Mouse (Mus musculus) brain, embryonic 14.5 days (tissue): ENCODE measurements at regions not wholly inside any gene's neighbourhood (a gene's known extent, or its start where the extent isn't known, plus 50 kb on each side); places are given as distances from the start of the nearest gene placed in this dataset.

ENCODE experiments used
- DNase-seq: peaks from one replicate; pipeline ENCODE4 v3.0.0-alpha.2; 2011; ENCODE audit warnings: low read depth
- CTCF ChIP-seq: fragments of 200-500 bp; IDR thresholded peaks from 2 replicates; pipeline ENCODE4 v1.5.1; 2012; ENCODE audit warnings: inconsistent platforms, mild to moderate bottlenecking, moderate library complexity, borderline replicate concordance; ENCODE audit not compliant: insufficient read depth, insufficient read length; ENCODE audit errors: extremely low read depth
- POLR2A ChIP-seq: fragments of 200-500 bp; IDR thresholded peaks from 2 replicates; pipeline ENCODE4 v1.6.1; 2012; ENCODE audit warnings: mild to moderate bottlenecking, inconsistent platforms, borderline replicate concordance; ENCODE audit not compliant: poor library complexity, insufficient read depth, insufficient read length, severe bottlenecking; ENCODE audit errors: extremely low read depth

DNA sequence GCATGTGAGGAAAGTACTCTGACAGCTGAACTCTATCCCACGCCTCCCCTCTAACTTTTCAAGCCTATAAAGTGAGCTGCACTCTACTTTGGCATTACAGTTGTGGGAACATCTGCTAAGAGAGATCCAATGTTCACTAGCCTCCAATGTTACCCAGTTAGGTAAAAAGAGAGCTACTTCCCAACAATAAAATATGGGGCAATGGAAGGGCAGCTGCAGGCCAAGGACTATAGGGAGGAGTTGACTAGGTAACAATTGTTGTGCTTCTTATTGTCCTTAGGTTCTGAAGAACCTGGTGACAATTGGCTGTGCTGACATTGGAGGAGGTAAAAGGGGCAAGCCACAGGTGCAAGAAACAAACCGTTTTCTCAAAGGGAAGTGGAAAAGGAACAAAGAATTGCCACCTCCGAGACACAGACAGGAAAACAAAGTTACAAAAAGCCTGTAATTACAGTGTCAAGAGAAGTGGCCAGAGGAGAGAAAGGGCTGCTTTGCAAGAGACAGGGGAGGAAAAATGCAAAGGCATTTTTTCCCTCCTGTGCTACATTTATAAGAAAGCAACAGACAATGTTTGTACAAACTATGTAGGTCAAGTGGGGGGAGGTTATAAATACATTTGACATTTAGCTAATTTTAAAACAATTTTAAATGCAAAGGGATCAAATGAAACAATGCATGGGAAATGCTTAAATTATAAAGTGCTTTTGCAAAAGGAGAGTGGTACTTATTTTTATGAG, 54.1 kb upstream of the Lclat1 start:
- no peak for DNase-seq
- TF ChIP-seq POLR2A (no peak), CTCF (no peak)

DNA sequence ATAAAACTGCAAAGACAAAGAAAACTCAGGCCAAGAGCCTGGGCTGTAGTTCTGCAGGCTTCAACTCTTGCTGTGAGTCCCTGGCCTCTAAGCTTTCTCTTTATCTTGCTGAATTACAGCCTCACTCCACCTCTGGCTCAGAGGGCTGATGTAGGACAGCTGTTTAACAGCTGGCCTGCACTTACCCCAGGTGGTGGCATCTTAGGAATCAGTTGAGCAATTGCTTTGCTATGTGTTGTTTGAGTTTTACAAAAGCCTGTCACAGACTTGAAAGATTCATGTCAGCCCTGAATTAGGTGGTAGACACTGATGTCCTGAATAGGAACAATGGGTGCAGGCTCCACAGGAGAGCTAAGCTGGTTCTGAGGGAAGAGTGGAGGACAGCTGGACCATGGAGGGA, 53.6 kb upstream of the Lclat1 start:
- DNase-seq = no peak
- no peak for TF ChIP-seq CTCF
- TF ChIP-seq POLR2A = no peak

DNA sequence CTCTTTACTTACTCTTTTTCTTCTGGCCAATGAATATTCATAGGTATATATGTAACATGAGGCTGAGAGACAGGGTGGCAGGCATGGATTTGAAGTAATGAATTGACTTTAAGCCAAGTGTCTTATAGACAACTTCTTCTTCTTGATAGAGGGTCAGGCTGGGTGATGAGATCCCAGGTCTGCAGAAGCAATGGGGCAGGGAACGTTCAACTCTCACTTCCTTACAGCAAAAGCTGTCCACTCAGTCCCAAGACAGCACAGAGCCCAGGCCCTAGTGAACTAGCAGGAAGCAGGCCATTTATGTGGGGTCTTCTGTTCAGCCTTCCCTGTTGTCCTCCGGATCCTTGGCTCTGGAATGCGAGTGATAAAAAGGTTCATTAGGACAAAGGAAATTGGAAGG, 52.6 kb upstream of the Lclat1 start:
- no peak for DNase-seq
- TF ChIP-seq CTCF (no peak), POLR2A (no peak)

DNA sequence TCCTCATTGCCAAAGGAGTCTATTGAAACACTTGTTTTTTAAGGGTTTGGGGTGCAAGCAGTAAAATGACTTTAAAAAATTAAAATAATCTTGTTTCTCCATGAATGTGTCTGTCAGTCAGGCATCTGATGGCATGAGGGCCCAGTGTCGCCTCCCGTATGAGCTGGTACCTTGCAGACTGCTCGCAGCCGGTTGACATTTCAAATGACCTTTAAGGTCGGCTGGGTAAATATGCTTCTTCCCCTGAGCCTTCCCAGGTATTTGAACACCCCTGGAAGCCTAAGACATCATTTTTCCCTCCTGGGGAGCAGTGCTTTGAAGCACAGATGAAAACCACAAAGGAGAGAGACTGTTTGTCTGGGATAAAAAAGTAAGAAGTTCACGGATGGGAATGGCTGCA, 52.2 kb upstream of the Lclat1 start:
- peak; percentile 13 for DNase-seq

DNA sequence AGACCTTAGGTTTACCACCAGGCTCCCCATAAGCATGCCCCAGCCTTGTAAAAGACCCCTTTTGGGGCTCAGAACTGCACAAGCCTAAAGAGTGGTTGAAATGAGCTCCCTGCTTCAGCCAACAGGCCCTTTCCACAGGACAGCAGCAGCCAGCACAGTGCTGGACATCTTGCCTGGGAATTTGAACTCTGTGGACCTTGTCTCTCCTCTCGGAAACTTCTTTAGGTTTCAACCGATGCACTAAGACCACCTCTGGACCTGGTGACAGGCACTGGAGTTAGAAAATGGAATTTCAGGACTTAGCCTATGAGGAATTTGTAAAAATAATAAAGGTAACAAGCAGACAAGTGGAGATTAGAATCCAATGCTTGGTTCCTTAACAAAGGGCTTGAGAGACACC, 51.2 kb upstream of the Lclat1 start:
- no peak for DNase-seq
- TF ChIP-seq CTCF = no peak

More for the DNA sequence above, 52.2 kb upstream of the Lclat1 start:
- TF ChIP-seq POLR2A (no peak), CTCF (no peak)
